Mouse (Mus musculus) testis, adult 2 months (tissue): ENCODE measurements around the gene Olfr2.

Experiments used
- CTCF ChIP-seq: fragments of 200-500 bp; IDR thresholded peaks from 2 replicates; pipeline ENCODE4 v1.5.1; 2012; ENCODE audit warnings: low read depth, mild to moderate bottlenecking, inconsistent platforms, low read length, moderate library complexity; ENCODE audit not compliant: control insufficient read depth, insufficient read depth, insufficient replicate concordance
- POLR2A ChIP-seq: fragments of 200-500 bp; IDR thresholded peaks from 2 replicates; pipeline ENCODE4 v1.6.1; 2012; ENCODE audit warnings: low read depth, mild to moderate bottlenecking, inconsistent platforms, low read length, moderate library complexity; ENCODE audit not compliant: control insufficient read depth

- no peak for TF ChIP-seq CTCF
- no peak for TF ChIP-seq POLR2A
Measured at GRCm38 (mm10) chr7:106985236-106985635, 20.6 kb downstream of the Olfr2 start.
